Mouse (Mus musculus) kidney, postnatal 25 days (tissue): ENCODE measurements around the gene Cpa4.

Experiments used
- DNase-seq, 2 experiments: peaks; one replicate each; pipeline ENCODE4 v3.0.0; 2021; ENCODE audit warnings: mixed read lengths in 2 of 2

Gene Cpa4

GRCm38 (mm10) chr6:30552628-30553027 is 15.5 kb upstream of the Cpa4 start:
- no peak for DNase-seq

GRCm38 (mm10) chr6:30553381-30554010 is 14.7 kb upstream of the Cpa4 start:
- no peak for DNase-seq

GRCm38 (mm10) chr6:30554092-30554491 is 14.1 kb upstream of the Cpa4 start:
- no peak for DNase-seq

GRCm38 (mm10) chr6:30554621-30555170 is 13.5 kb upstream of the Cpa4 start:
- no peak for DNase-seq

GRCm38 (mm10) chr6:30556080-30556479 is 12.1 kb upstream of the Cpa4 start:
- DNase-seq, result no peak

GRCm38 (mm10) chr6:30559726-30560125 is 8.4 kb upstream of the Cpa4 start:
- DNase-seq, result no peak

- DNase-seq, result no peak
Observed at GRCm38 (mm10) chr6:30562132-30562531, 6.0 kb upstream of the Cpa4 start.

GRCm38 (mm10) chr6:30563575-30563974 is 4.6 kb upstream of the Cpa4 start:
- DNase-seq, result no peak

- no peak for DNase-seq
Observed at GRCm38 (mm10) chr6:30564051-30564450, 4.1 kb upstream of the Cpa4 start.

GRCm38 (mm10) chr6:30569331-30569730 is 1.2 kb downstream of the Cpa4 start:
- DNase-seq, result no peak

- no peak for DNase-seq
Observed at GRCm38 (mm10) chr6:30570012-30570411, 1.8 kb downstream of the Cpa4 start.

- no peak for DNase-seq
Observed at GRCm38 (mm10) chr6:30572456-30573311, 4.5 kb downstream of the Cpa4 start.

GRCm38 (mm10) chr6:30573380-30573779 is 5.2 kb downstream of the Cpa4 start:
- DNase-seq, result no peak

GRCm38 (mm10) chr6:30574945-30575344 is 6.8 kb downstream of the Cpa4 start:
- DNase-seq, result no peak

- DNase-seq, result no peak
Observed at GRCm38 (mm10) chr6:30576477-30577203, 8.5 kb downstream of the Cpa4 start.

GRCm38 (mm10) chr6:30579961-30580840 is 12.0 kb downstream of the Cpa4 start:
- DNase-seq, result no peak

- DNase-seq, result no peak
Observed at GRCm38 (mm10) chr6:30580841-30581176, 12.6 kb downstream of the Cpa4 start.

- no peak for DNase-seq
Observed at GRCm38 (mm10) chr6:30586886-30587442, 18.8 kb downstream of the Cpa4 start.

- no peak for DNase-seq
Observed at GRCm38 (mm10) chr6:30589819-30590218, 21.6 kb downstream of the Cpa4 start.

GRCm38 (mm10) chr6:30591851-30592404 is 23.8 kb downstream of the Cpa4 start:
- no peak for DNase-seq

GRCm38 (mm10) chr6:30592417-30592974 is 24.3 kb downstream of the Cpa4 start:
- DNase-seq, result no peak
